Mouse (Mus musculus) thymus, postnatal 4 days (tissue): Measurements from ENCODE around the gene Srp68.

Experiments used
- DNase-seq: peaks from one replicate; pipeline ENCODE4 v3.0.0; 2021

Gene Srp68

GRCm38 (mm10) chr11:116245616-116246015 is 28.4 kb downstream of the Srp68 start:
- no peak for DNase-seq

- no peak for DNase-seq
These were observed 29.4 kb downstream of the Srp68 start for GRCm38 (mm10) chr11:116244580-116244979.

GRCm38 (mm10) chr11:116241744-116242235 is 32.2 kb downstream of the Srp68 start:
- DNase-seq: no peak

- no peak for DNase-seq
These were observed 34.2 kb downstream of the Srp68 start for GRCm38 (mm10) chr11:116239797-116240196.

GRCm38 (mm10) chr11:116237742-116238395 is 36.1 kb downstream of the Srp68 start, which contains the start of gene Evpl:
TSS of gene Evpl (minus strand) at chr11:116238077.
- DNase-seq: peak; percentile 81

GRCm38 (mm10) chr11:116234901-116235300 is 39.1 kb downstream of the Srp68 start:
- DNase-seq: no peak

- peak; percentile 5 for DNase-seq
These were observed 41.6 kb downstream of the Srp68 start for GRCm38 (mm10) chr11:116232427-116232826.

- DNase-seq: no peak
These were observed 45.3 kb downstream of the Srp68 start for GRCm38 (mm10) chr11:116228699-116229098.

- DNase-seq: peak; percentile 96
These were observed 47.6 kb downstream of the Srp68 start for GRCm38 (mm10) chr11:116226414-116226813.

GRCm38 (mm10) chr11:116222740-116223059 is 51.3 kb downstream of the Srp68 start:
- DNase-seq: no peak

- peak; percentile 41 for DNase-seq
These were observed 51.9 kb downstream of the Srp68 start for GRCm38 (mm10) chr11:116221931-116222739.

- peak; percentile 86 for DNase-seq
These were observed 54.1 kb downstream of the Srp68 start for GRCm38 (mm10) chr11:116219885-116220284.

- peak; percentile 32 for DNase-seq
These were observed 55.1 kb downstream of the Srp68 start for GRCm38 (mm10) chr11:116218737-116219400.

GRCm38 (mm10) chr11:116218263-116218662 is 55.8 kb downstream of the Srp68 start:
- DNase-seq: no peak

- DNase-seq: peak; percentile 7
These were observed 57.5 kb downstream of the Srp68 start for GRCm38 (mm10) chr11:116216549-116216948.

- no peak for DNase-seq
These were observed 58.0 kb downstream of the Srp68 start for GRCm38 (mm10) chr11:116215991-116216390.

- peak; percentile 76 for DNase-seq
These were observed 58.8 kb downstream of the Srp68 start for GRCm38 (mm10) chr11:116215181-116215580.

- DNase-seq: no peak
These were observed 60.0 kb downstream of the Srp68 start for GRCm38 (mm10) chr11:116213877-116214510.

- no peak for DNase-seq
These were observed 61.2 kb downstream of the Srp68 start for GRCm38 (mm10) chr11:116212847-116213246.

- no peak for DNase-seq
These were observed 63.3 kb downstream of the Srp68 start for GRCm38 (mm10) chr11:116210696-116211095.

- no peak for DNase-seq
These were observed 64.8 kb downstream of the Srp68 start for GRCm38 (mm10) chr11:116209257-116209656.

- DNase-seq: no peak
These were observed 65.4 kb downstream of the Srp68 start for GRCm38 (mm10) chr11:116208660-116209059.

- no peak for DNase-seq
These were observed 67.3 kb downstream of the Srp68 start for GRCm38 (mm10) chr11:116206678-116207077.
